Mouse (Mus musculus) embryonic stem cell, embryonic (primary cell): ENCODE data around the gene Gzmm.

ENCODE experiments used
- CTCF ChIA-PET, 4 experiments: fragments of 300-600 bp in 2 of 4; fragments of 350-600 bp in 2 of 4; sonication (Branson Sonifier 250); formaldehyde crosslinking; loops; one replicate each; lab custom pipeline; 2022; ENCODE audit warnings: inconsistent platforms in 2 of 4; lab: Charles Lee
- POLR2A ChIA-PET, 4 experiments: fragments of 300-600 bp in 2 of 4; fragments of 350-600 bp in 2 of 4; sonication (Branson Sonifier 250); formaldehyde crosslinking; loops; one replicate each; lab custom pipeline; 2022; ENCODE audit warnings: antibody characterized with exemption in 4 of 4, inconsistent platforms in 1 of 4; lab: Charles Lee

Gzmm gene

GRCm38 (mm10) chr10:79716254-79716987 is 27.6 kb downstream of the Gzmm start, which contains the start of gene Hcn2:
Hcn2 (plus strand) TSS chr10:79716634.
- CTCF ChIA-PET = interaction anchor here in 1 of 4 experiments (1.8 to 2.2 kb wide), 3 partner anchors 8 to 21 kb away, joined by 5 to 12 read pairs (median 6); no protein-coding TSS in a partner anchor
- POLR2A ChIA-PET = interaction anchor here in 2 of 4 experiments (1.0 to 2.4 kb wide), 2 partner anchors 12 to 13 kb away, joined by 3 to 14 read pairs; partner anchors contain the start of gene Bsg (in 1 of the 2)

GRCm38 (mm10) chr10:79716988-79717355 is 28.2 kb downstream of the Gzmm start:
- POLR2A ChIA-PET = interaction anchor here in 3 of 4 experiments (1.0 to 2.4 kb wide), 3 partner anchors 12 to 13 kb away, joined by 3 to 14 read pairs (median 8); partner anchors contain the start of gene Bsg (in 2 of the 3)
- CTCF ChIA-PET = interaction anchor here in 1 of 4 experiments (1.8 to 2.2 kb wide), 3 partner anchors 8 to 21 kb away, joined by 5 to 12 read pairs (median 6); no protein-coding TSS in a partner anchor

- ChIA-PET POLR2A (interaction anchor here in 3 of 4 experiments (0.5 to 2.8 kb wide), 36 partner anchors 8 to 450 kb away, joined by 3 to 21 read pairs (median 5); partner anchors contain the start of genes Bsg (in 3 of the 3), Polrmt (in 2 of the 3), Ptbp1 (in 2 of the 3) and Cdc34 (in 1 of the 3)), CTCF (interaction anchor here (0.6 to 2.2 kb wide), 21 partner anchors 8 to 209 kb away, joined by 3 to 14 read pairs (median 5); partner anchors contain the start of genes Arid3a (in 1 of the 4) and Bsg (in 1 of the 4))
Measured at GRCm38 (mm10) chr10:79717640-79718357, 29.0 kb downstream of the Gzmm start.

- CTCF ChIA-PET = interaction anchor here in 3 of 4 experiments (0.5 to 1.3 kb wide), 3 partner anchors 9 to 80 kb away, joined by 3 to 4 read pairs (median 4); no protein-coding TSS in a partner anchor
- POLR2A ChIA-PET = interaction anchor here in 2 of 4 experiments (1.0 to 2.1 kb wide), 3 partner anchors 12 to 133 kb away, joined by 3 to 6 read pairs (median 5); partner anchors contain the start of genes Bsg (in 1 of the 2) and Ptbp1 (in 1 of the 2)
Measured at GRCm38 (mm10) chr10:79721089-79721488, 32.3 kb downstream of the Gzmm start.

GRCm38 (mm10) chr10:79723047-79723446 is 34.2 kb downstream of the Gzmm start:
- CTCF ChIA-PET = interaction anchor here in 3 of 4 experiments (0.5 to 1.6 kb wide), 4 partner anchors 11 to 489 kb away, joined by 3 to 5 read pairs (median 3); no protein-coding TSS in a partner anchor
- POLR2A ChIA-PET = interaction anchor here in 2 of 4 experiments (0.8 to 1.1 kb wide), 3 partner anchors 9 to 131 kb away, joined by 3 to 4 read pairs (median 3); partner anchors contain the start of gene Ptbp1 (in 1 of the 2)

GRCm38 (mm10) chr10:79723692-79724091 is 34.9 kb downstream of the Gzmm start:
- POLR2A ChIA-PET = interaction anchor here in 1 of 4 experiments (1.1 to 1.3 kb wide), 2 partner anchors 10 to 13 kb away, joined by 3 to 4 read pairs; no protein-coding TSS in a partner anchor
- CTCF ChIA-PET = interaction anchor here in 2 of 4 experiments (0.5 to 1.1 kb wide), 2 partner anchors 11 to 488 kb away, joined by 3 read pairs; no protein-coding TSS in a partner anchor

- ChIA-PET CTCF (interaction anchor here (0.6 to 2.0 kb wide), 16 partner anchors 8 to 131 kb away, joined by 3 to 12 read pairs (median 3); partner anchors contain the start of gene Bsg (in 1 of the 4)), POLR2A (interaction anchor here in 3 of 4 experiments (0.8 to 2.1 kb wide), 5 partner anchors 8 to 27 kb away, joined by 3 to 10 read pairs (median 4); partner anchors contain the start of gene Bsg (in 1 of the 3))
Measured at GRCm38 (mm10) chr10:79726090-79726489, 37.3 kb downstream of the Gzmm start.

GRCm38 (mm10) chr10:79728323-79729249 is 39.8 kb downstream of the Gzmm start:
- ChIA-PET CTCF (interaction anchor here (0.5 to 2.5 kb wide), 10 partner anchors 11 to 60 kb away, joined by 3 to 11 read pairs (median 4); partner anchors contain the start of genes Bsg (in 1 of the 4), Hcn2 (in 1 of the 4) and Polrmt (in 1 of the 4)), POLR2A (interaction anchor here (0.7 to 3.6 kb wide), 20 partner anchors 9 to 125 kb away, joined by 3 to 14 read pairs (median 4); partner anchors contain the start of genes Bsg (in 2 of the 4), Cdc34 (in 1 of the 4), Hcn2 (in 1 of the 4) and Madcam1 (in 1 of the 4))

GRCm38 (mm10) chr10:79729357-79729965 is 40.6 kb downstream of the Gzmm start:
- CTCF ChIA-PET = interaction anchor here (0.5 to 2.5 kb wide), 12 partner anchors 10 to 60 kb away, joined by 3 to 11 read pairs (median 4); partner anchors contain the start of genes Bsg (in 1 of the 4) and Hcn2 (in 1 of the 4)
- POLR2A ChIA-PET = interaction anchor here (0.5 to 3.6 kb wide), 19 partner anchors 9 to 243 kb away, joined by 3 to 14 read pairs (median 3); partner anchors contain the start of genes Bsg (in 2 of the 4), Cdc34 (in 2 of the 4), Hcn2 (in 1 of the 4) and Madcam1 (in 1 of the 4)

- POLR2A ChIA-PET = interaction anchor here in 2 of 4 experiments (0.5 to 3.1 kb wide), 10 partner anchors 11 to 210 kb away, joined by 3 to 16 read pairs (median 3); partner anchors contain the start of gene Polrmt (in 1 of the 2)
- CTCF ChIA-PET = interaction anchor here (0.9 to 1.9 kb wide), 8 partner anchors 9 to 86 kb away, joined by 4 to 8 read pairs (median 6); partner anchors contain the start of gene Polrmt (in 2 of the 4)
Measured at GRCm38 (mm10) chr10:79732500-79732899, 43.7 kb downstream of the Gzmm start.

- CTCF ChIA-PET = interaction anchor here in 3 of 4 experiments (0.5 to 1.9 kb wide), 17 partner anchors 8 to 562 kb away, joined by 3 to 8 read pairs (median 3); partner anchors contain the start of genes Polrmt (in 2 of the 3) and Apc2 (in 1 of the 3)
Measured at GRCm38 (mm10) chr10:79733847-79734246, 45.0 kb downstream of the Gzmm start.

GRCm38 (mm10) chr10:79735361-79735760 is 46.5 kb downstream of the Gzmm start:
- CTCF ChIA-PET = interaction anchor here in 3 of 4 experiments (0.6 to 2.1 kb wide), 10 partner anchors 18 to 132 kb away, joined by 3 to 8 read pairs (median 4); partner anchors contain the start of genes Bsg (in 1 of the 3) and Misp (in 1 of the 3)
- POLR2A ChIA-PET = interaction anchor here (0.5 to 3.1 kb wide), 22 partner anchors 9 to 1242 kb away, joined by 3 to 16 read pairs (median 3); partner anchors contain the start of genes Bsg (in 3 of the 4), Polrmt (in 2 of the 4), Gzmm (in 1 of the 4) and Ptbp1 (in 1 of the 4)

More at GRCm38 (mm10) chr10:79733847-79734246, 45.0 kb downstream of the Gzmm start:
- POLR2A ChIA-PET = interaction anchor here in 3 of 4 experiments (0.6 to 3.1 kb wide), 11 partner anchors 9 to 657 kb away, joined by 3 to 16 read pairs (median 3); partner anchors contain the start of gene Polrmt (in 1 of the 3)

GRCm38 (mm10) chr10:79736706-79737105 is 47.9 kb downstream of the Gzmm start:
- CTCF ChIA-PET = interaction anchor here in 3 of 4 experiments (0.7 to 1.1 kb wide), 7 partner anchors 8 to 43 kb away, joined by 3 to 5 read pairs (median 4); partner anchors contain the start of gene Bsg (in 1 of the 3)

GRCm38 (mm10) chr10:79738259-79738658 is 49.4 kb downstream of the Gzmm start:
- ChIA-PET CTCF (interaction anchor here in 2 of 4 experiments (0.8 to 3.3 kb wide), 16 partner anchors 9 to 290 kb away, joined by 3 to 22 read pairs (median 4); partner anchors contain the start of genes Bsg (in 1 of the 2), Madcam1 (in 1 of the 2) and Polrmt (in 1 of the 2)), POLR2A (interaction anchor here in 2 of 4 experiments (0.6 to 2.2 kb wide), 18 partner anchors 8 to 170 kb away, joined by 3 to 9 read pairs (median 3); partner anchors contain the start of genes Ptbp1 (in 2 of the 2), Bsg (in 1 of the 2), Med16 (in 1 of the 2) and Polrmt (in 1 of the 2))

More at GRCm38 (mm10) chr10:79736706-79737105, 47.9 kb downstream of the Gzmm start:
- POLR2A ChIA-PET = interaction anchor here in 2 of 4 experiments (0.6 to 1.4 kb wide), 6 partner anchors 12 to 117 kb away, joined by 3 to 6 read pairs (median 3); partner anchors contain the start of gene Ptbp1 (in 1 of the 2)
